Mouse (Mus musculus) right cerebral cortex, adult 18-20 months (tissue): Measurements from ENCODE around the gene Utp4.
"Not testable (repeated sequence)": the region's sequence is repeated elsewhere in the genome, so short reads cannot be mapped to it uniquely, and the experiment has no call there.

Experiments
- DNase-seq: peaks from one replicate; pipeline ENCODE4 v3.0.0; 2022; ENCODE audit warnings: mixed read lengths

Gene Utp4

GRCm38 (mm10) chr8:106906635-106907034 lies 13.2 kb downstream of the Utp4 start:
- no peak for DNase-seq

DNA sequence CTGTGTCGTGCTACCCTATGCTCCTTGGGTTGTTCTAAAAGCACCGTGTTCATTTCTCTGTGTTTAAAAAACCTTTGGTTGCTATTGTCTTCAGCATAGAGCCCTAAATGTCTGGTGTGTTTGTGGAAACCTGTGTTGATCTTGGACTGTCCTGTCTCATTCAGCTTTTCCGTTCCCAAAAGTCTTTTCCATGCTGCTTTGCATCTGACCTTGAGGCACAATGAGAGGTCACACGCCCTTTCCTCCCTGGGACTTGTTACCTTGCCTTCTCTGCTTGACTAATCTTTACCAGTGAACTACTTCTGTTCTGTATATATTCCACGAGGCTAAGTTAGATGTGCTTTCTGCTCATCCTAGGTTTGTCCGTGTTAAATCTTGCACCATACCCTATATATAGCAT lies 14.0 kb downstream of the Utp4 start:
- DNase-seq: no peak

DNA sequence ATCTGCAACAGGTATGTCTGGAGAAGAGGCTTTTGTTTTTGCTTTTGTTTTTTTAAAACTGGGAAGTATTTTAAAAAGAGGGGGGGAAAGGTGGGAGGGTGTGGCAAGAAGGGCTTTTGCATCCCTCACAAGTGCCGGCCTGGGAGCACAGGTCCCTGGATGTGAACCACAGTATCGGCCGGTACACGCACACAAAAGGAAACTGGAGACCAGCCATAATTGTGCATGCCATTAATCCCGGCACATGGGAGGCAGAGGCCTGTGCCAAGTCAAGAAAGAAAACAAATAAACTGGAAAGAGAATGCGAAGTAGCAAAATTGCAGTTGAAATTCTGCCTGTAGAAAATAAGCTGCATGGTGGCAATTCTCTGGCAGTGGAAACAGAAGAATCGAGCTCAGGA lies 14.9 kb downstream of the Utp4 start:
- DNase-seq: no peak

DNA sequence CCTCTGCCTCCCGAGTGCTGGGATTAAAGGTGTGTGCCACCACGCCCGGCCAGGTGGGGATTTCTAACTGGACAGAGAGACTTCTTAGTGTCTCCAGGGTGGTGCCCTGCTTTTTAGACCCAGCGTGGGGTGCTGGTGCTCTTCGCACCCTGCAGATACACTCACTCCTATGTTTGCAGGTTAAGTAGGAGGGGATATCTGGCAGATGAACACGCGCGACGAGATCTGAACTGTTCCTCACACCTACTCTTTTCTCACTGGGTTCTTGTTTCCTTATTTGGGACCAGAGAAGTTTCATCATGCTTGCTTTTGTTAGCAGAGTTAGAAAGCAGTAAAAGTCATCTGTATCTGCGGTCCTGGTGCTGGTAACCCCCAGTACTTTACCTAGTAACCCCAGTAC lies 20.2 kb downstream of the Utp4 start:
- DNase-seq: peak; percentile 70

- DNase-seq: peak; percentile 87
Measured at GRCm38 (mm10) chr8:106919721-106920394, 26.4 kb downstream of the Utp4 start.

GRCm38 (mm10) chr8:106920395-106920741 lies 26.9 kb downstream of the Utp4 start:
- no peak for DNase-seq

DNA sequence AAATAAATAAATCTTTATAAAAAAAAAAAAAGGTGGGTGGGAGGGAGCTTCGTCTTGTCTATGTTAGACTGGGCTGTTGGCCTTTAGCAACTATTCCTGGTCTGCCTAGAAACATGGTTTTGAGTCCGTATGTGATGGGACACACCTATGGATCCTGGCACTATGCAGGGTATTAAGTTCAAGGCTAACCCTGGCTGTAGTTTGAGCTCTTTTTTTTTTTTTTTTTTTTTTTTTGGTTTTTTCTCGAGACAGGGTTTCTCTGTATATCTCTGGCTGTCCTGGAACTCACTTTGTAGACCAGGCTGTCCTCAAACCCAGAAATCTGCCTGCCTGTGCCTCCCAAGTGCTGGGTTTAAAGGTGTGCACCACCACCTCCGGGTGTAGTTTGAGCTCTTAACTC lies 30.6 kb downstream of the Utp4 start:
- no peak for DNase-seq

- peak; percentile 76 for DNase-seq
Measured at GRCm38 (mm10) chr8:106924904-106925349, 31.5 kb downstream of the Utp4 start.

DNA sequence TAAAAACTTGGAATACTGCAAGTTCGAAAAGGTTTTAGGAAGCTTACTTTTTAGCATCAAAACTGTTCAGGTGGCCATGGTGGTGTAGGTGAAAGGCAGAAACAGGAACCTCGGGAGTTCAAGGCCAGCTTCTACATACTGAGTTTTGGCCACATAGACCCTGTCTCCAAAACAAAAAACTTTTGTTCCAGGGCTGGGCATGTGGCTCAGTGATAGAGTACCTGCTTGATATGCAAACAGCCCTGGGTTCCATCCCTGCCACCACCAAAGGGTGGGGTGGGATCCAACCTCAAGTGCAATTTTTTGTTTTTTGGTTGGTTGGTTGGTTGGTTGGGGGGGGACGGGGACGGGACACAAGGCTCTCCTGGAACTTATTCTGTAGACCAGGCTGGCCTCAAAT lies 32.0 kb downstream of the Utp4 start:
- DNase-seq: no peak

GRCm38 (mm10) chr8:106927247-106927646 lies 33.8 kb downstream of the Utp4 start:
- no peak for DNase-seq

DNA sequence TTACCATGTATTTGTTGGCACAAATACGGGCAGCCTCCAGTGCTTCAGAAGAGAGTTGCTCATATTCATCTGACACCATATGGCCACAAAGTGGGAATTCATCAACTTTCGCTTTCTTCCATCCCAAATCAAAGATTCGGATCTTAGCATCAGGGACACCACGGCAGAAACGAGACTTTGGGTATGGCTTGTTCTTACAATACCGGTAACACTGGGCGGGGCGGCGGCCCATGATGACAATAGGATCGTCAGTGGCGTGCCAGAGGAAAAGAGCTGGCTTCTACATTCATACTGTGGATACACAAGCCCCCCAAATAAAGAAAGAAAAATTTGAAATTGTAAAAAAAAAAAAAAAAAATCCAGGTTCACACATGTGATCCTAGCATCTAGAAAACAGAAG lies 34.7 kb downstream of the Utp4 start:
- not testable (repeated sequence) for DNase-seq

DNA sequence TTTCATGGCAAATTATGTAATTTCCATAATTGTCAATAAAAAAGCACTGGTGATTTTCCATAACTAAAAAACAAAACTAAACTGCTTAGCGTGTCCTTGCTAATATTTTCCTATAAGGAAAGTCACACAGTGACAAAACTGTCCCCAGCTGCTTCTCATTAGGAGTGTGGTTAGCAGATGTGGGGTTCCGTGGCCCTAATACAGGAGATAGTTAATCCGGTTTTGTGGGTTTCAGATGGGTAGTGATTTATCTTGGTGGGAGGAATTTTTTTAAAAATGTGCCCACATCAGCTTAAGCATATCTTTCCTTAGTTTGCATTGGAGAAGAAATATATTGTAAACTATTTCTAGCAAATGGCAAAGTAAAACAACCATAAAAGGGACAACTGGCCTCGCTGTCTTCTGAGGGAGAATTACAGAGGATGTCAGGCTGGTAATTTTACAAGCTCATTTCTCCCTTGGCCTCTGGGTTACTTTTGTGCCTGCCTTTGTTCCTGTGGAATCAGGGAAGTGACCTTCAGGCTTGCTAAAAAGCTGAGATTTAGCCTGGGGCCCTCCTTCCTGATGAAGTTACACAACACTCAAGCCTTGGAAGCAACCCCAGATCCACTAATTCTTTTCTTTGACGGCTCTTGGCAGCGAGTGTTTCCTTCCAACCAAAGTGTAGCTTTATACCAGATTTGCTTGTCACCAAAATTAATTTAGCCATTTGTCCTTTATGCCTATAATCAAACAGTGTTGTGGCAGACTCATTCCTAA lies 35.9 kb downstream of the Utp4 start:
- no peak for DNase-seq

DNA sequence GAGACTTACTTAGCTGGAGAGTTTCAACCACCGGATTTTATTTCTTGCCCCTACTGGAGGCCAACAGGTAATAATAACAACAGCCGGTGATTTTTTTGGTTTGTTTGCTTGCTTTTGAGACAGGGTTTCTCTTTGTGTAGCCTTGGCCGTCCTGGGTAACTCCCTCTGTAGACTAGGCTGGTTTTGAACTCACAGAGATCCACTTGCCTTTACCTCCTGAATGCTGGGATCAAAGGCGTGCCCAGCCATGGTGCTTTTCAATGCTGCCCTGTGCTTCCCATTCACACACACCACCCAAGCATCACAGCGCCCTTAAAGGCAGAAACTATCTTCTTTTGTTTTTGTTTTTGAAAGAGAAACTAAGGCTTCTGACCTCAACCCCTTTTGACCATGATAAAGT lies 36.5 kb downstream of the Utp4 start:
- DNase-seq: no peak

GRCm38 (mm10) chr8:106932376-106933065 lies 39.1 kb downstream of the Utp4 start:
- DNase-seq: no peak

GRCm38 (mm10) chr8:106933506-106934143 lies 40.2 kb downstream of the Utp4 start:
- no peak for DNase-seq

DNA sequence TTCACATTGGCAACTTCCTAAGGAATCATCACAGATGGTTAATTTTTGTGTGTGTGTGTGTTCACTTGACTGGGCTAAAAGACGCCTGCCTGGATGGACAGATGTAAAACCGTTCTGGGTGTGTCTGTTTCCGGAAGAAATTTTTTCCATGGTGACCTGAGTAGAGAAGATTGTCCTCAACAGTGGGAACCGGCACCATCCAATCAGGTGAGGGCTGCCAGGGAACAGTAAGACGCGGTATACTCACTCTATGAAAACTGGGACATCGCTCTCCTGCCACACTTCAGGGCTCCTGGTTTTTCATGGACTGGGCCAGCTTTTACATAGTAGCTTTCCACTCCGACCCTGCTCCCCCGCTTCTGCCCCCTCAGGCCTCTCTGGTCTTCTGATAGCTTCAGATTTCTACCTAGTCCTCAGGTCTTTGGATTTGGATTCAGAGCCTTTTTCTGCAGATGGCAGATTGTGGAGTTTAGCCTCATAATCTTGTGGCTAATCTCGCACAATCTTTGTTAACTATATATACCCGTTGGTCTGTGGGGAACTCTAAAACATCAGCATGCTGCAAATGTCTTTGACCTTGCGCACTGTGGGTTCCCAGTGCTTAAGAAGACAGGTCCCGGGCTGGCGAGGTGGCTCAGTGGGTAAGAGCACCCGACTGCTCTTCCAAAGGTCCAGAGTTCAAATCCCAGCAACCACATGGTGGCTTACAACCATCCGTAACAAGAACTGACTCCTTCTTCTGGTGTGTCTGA lies 41.0 kb downstream of the Utp4 start:
- DNase-seq: no peak

DNA sequence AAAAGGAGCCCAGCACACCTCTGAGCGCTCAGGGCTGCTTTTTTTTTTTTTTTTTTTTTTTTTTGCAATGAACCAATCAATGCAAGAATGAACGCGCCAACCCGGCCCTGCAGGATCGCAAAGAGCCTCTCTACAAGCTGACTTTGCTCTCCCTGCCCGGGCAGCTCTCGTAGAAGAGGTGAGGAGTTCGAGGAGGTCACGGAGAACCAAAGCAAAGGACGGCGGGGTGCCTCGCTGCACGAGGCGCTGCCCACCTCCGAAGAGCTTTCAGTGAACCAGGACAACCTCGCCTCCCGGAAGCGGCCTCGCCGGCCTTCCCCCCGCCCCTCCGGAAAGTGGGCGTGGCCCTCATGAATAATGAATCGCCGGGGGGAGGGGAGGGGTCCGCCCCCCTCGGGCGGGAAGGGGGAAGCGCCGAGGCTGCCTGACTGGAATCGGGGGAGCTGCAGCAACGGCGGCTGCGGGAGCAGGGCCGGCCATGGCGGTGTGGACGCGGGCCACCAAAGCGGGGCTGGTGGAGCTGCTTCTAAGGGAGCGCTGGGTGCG lies 42.0 kb downstream of the Utp4 start, which contains the start of gene Sntb2:
Gene Sntb2 (plus strand): TSS at position 427 of the 546 bp plus-strand sequence.
- peak; percentile 90 for DNase-seq

DNA sequence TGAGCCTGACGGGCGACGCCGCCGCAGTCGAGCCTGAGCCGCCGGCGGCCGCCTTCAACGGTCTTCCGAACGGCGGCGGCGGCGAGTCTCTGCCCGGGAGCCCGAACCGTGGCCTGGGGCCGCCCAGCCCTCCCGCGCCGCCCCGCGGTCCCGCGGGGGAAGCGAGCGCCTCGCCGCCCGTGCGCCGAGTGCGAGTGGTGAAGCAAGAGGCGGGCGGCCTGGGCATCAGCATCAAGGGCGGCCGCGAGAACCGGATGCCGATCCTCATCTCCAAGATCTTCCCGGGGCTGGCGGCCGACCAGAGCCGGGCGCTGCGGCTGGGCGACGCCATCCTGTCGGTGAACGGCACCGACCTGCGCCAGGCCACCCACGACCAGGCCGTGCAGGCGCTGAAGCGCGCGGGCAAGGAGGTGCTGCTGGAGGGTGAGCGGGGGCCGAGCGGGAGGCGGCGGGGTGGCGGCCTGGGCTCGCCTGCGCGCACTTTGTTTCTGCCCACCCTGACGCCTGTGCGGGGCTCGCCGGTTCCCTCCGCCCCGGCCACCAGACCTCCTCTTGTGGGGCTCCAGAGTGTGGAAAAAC lies 42.6 kb downstream of the Utp4 start:
- peak; percentile 39 for DNase-seq

GRCm38 (mm10) chr8:106936478-106937051 lies 43.1 kb downstream of the Utp4 start:
- peak; percentile 39 for DNase-seq

DNA sequence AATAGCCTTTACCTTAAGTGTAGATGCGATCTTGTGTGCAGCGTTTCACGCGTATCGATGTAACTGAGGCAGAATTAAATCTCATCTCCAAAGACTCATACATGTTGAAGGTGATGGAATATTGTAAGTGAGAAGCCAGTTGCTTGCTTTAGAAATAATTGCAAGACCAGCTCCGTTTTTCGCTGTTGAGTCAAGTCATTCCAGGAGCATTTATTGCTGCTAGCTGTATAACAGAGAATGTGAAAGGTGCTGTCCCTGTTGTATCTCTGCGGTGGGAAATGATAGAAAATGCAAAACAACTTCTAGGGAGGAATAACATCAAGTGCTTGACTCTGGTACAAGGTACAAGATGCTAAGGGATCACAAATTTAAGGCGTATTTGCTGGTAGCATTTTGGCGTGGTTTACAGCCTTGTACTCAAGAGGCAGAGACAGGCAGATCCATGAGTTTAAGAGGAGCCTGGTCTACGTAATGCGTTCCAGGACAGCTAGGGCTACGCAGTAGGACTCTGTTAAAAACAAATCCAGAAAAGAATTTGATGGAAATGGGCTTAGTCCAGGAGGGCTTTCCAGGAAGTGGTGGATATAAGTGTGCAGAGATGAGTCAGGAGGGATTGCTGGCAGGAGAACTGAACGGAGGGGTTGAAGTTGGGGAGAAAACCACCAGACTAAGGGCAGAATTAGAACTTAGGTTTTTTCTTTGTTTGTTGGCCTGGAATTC lies 43.8 kb downstream of the Utp4 start:
- DNase-seq: no peak

- DNase-seq: no peak
Measured at GRCm38 (mm10) chr8:106941806-106942205, 48.4 kb downstream of the Utp4 start.
